Mouse (Mus musculus) ES-E14 (cell line): ENCODE measurements around the gene St8sia6. TPM values are rescaled to one million over a fixed set of nuclear protein-coding genes. Genes with fewer than 3 reads are reported as not detected.
A peak's percentile ranks its signal among the peaks of the same experiment; 100 is the strongest.

Source experiments
- DNase-seq: peaks from one replicate; pipeline ENCODE4 v3.0.0-alpha.2; 2013; ENCODE audit warnings: low read depth, low spot score
- H3K27ac ChIP-seq: 2 replicates; pipeline ENCODE4 v1.5.1; 2012; ENCODE audit warnings: low read depth, mild to moderate bottlenecking, low read length, moderate library complexity, mixed read lengths; ENCODE audit not compliant: poor library complexity, insufficient read depth, severe bottlenecking
- H3K36me3 ChIP-seq: 2 replicates; pipeline ENCODE4 v1.6.1; 2012; ENCODE audit warnings: mild to moderate bottlenecking, low read length, moderate library complexity, mixed read lengths; ENCODE audit not compliant: control insufficient read depth, poor library complexity, insufficient read depth, severe bottlenecking
- H3K4me1 ChIP-seq, 2 experiments: fragments of 150-350 bp in 1 of 2; sonication (generic) in 1 of 2; 2 replicates each; pipeline ENCODE4 v1.6.1; 2012; ENCODE audit warnings: low read length in 2 of 2, mild to moderate bottlenecking in 1 of 2, mixed read lengths in 1 of 2; ENCODE audit not compliant: control insufficient read depth in 2 of 2, insufficient read depth in 2 of 2, poor library complexity in 1 of 2
- H3K4me3 ChIP-seq, 2 experiments: fragments of 150-350 bp in 1 of 2; sonication (generic) in 1 of 2; 2 replicates each; pipeline ENCODE4 v1.5.1; 2012; ENCODE audit warnings: low read length in 2 of 2, low read depth in 1 of 2, mild to moderate bottlenecking in 1 of 2, mixed read lengths in 1 of 2; ENCODE audit not compliant: insufficient read depth in 1 of 2, poor library complexity in 1 of 2, severe bottlenecking in 1 of 2
- H3K9ac ChIP-seq: 2 replicates; pipeline ENCODE4 v1.6.1; 2012; ENCODE audit warnings: low read depth, mild to moderate bottlenecking, low read length, mixed read lengths; ENCODE audit not compliant: poor library complexity, insufficient read depth, severe bottlenecking
- H3K9me3 ChIP-seq: fragments of 150-350 bp; sonication (generic); 2 replicates; pipeline ENCODE4 v1.6.1; 2012; ENCODE audit warnings: low read depth, mild to moderate bottlenecking, low read length; ENCODE audit not compliant: control insufficient read depth, insufficient read depth
- CHD2 ChIP-seq: IDR thresholded peaks from 2 replicates; pipeline ENCODE4 v1.6.1; 2014; ENCODE audit warnings: mild to moderate bottlenecking, low read depth, low read length, inconsistent platforms
- HCFC1 ChIP-seq: IDR thresholded peaks from 2 replicates; pipeline ENCODE4 v1.6.1; 2012; ENCODE audit warnings: low read length, inconsistent platforms, borderline replicate concordance; ENCODE audit not compliant: insufficient read depth
- MAFK ChIP-seq: IDR thresholded peaks from 2 replicates; pipeline ENCODE4 v1.6.1; 2014; ENCODE audit warnings: mild to moderate bottlenecking, low read depth, low read length, inconsistent platforms; ENCODE audit not compliant: insufficient read depth
- ZC3H11A ChIP-seq: IDR thresholded peaks from 2 replicates; pipeline ENCODE4 v1.6.1; 2012; ENCODE audit warnings: low read depth, mild to moderate bottlenecking, inconsistent platforms, low read length, borderline replicate concordance
- ZNF384 ChIP-seq: IDR thresholded peaks from 2 replicates; pipeline ENCODE4 v1.6.1; 2012; ENCODE audit warnings: low read depth, low read length, inconsistent platforms
- in situ Hi-C, 2 experiments: fragments of 600-800 bp; cut with MboI; formaldehyde crosslinking; loops; one replicate each; pipeline ENCODE4 v1.15.1; 2025; ENCODE audit warnings: low sequenced_read_pairs in 2 of 2, inconsistent platforms in 1 of 2; ENCODE audit not compliant: unreplicated experiment in 2 of 2
- total RNA-seq: library from RNA; depleted of rRNA; stranded (reverse); fragments of 300-350 nt; gene quantifications from 2 replicates; pipeline ENCODE4 v1.2.3, GENCODE M21; 2012

St8sia6 gene
- total RNA-seq, 1 experiment: 2.1 TPM

- H3K4me1 ChIP-seq: peaks cover 0 to 2% of the 10 kb centered on the region in 2 experiments; a peak in 2 of 4 replicates
- no peaks in the 10 kb centered on the region for H3K9me3 ChIP-seq
- H3K27ac ChIP-seq: no peak overlapping the region
- H3K36me3 ChIP-seq: no peaks in the 10 kb centered on the region
- TF ChIP-seq ZNF384: no peak
- TF ChIP-seq MAFK: no peak
- no peak for TF ChIP-seq HCFC1
- no peak for TF ChIP-seq ZC3H11A
- no peak for TF ChIP-seq CHD2
- no peak for DNase-seq
- no peak overlapping the region; a peak in 1 of 4 replicates for H3K4me3 ChIP-seq
- H3K9ac ChIP-seq: peak overlapping the region; percentile 35; the same call in 1 of the 2 replicates
- in situ Hi-C loops: no loop called here
Measured at GRCm38 (mm10) chr2:13776453-13776852, 17.4 kb downstream of the St8sia6 start.

- no peaks in the 10 kb centered on the region for H3K9me3 ChIP-seq
- no peak for DNase-seq
- no peak overlapping the region for H3K4me3 ChIP-seq
- no peaks in the 10 kb centered on the region for H3K36me3 ChIP-seq
- TF ChIP-seq MAFK (no peak), ZNF384 (no peak), CHD2 (no peak), HCFC1 (no peak), ZC3H11A (no peak)
- no peak overlapping the region for H3K9ac ChIP-seq
- peaks cover 0 to 2% of the 10 kb centered on the region in 2 experiments; a peak in 2 of 4 replicates for H3K4me1 ChIP-seq
- H3K27ac ChIP-seq: no peak overlapping the region
- in situ Hi-C loops: no loop called here
Measured at GRCm38 (mm10) chr2:13775056-13775455, 18.8 kb downstream of the St8sia6 start.

- peak overlapping the region; percentile 8; the same call in 1 of the 2 replicates for H3K27ac ChIP-seq
- H3K9ac ChIP-seq: no peak overlapping the region
- H3K9me3 ChIP-seq: no peaks in the 10 kb centered on the region
- no peaks in the 10 kb centered on the region for H3K36me3 ChIP-seq
- in situ Hi-C loops: no loop called here
- H3K4me3 ChIP-seq: no peak overlapping the region
- DNase-seq: no peak
- TF ChIP-seq CHD2 (no peak), HCFC1 (no peak), MAFK (no peak), ZC3H11A (no peak), ZNF384 (no peak)
- peaks cover 0 to 4% of the 10 kb centered on the region in 2 experiments; a peak in 2 of 4 replicates for H3K4me1 ChIP-seq
Measured at GRCm38 (mm10) chr2:13768524-13768923, 25.3 kb downstream of the St8sia6 start.

- peaks cover 0 to 4% of the 10 kb centered on the region in 2 experiments; a peak in 2 of 4 replicates for H3K4me1 ChIP-seq
- no peaks in the 10 kb centered on the region for H3K36me3 ChIP-seq
- H3K9ac ChIP-seq: no peak overlapping the region
- peak; percentile 68 for DNase-seq
- H3K27ac ChIP-seq: peak overlapping the region; percentile 8; the same call in 1 of the 2 replicates
- H3K9me3 ChIP-seq: no peaks in the 10 kb centered on the region
- in situ Hi-C loops: no loop called here
- TF ChIP-seq CHD2 (no peak), ZNF384 (no peak), HCFC1 (no peak), ZC3H11A (no peak), MAFK (no peak)
- no peak overlapping the region for H3K4me3 ChIP-seq
Measured at GRCm38 (mm10) chr2:13767532-13768411, 26.1 kb downstream of the St8sia6 start.
